Mouse (Mus musculus): ENCODE measurements at regions not wholly inside any gene's neighbourhood (a gene's known extent, or its start where the extent isn't known, plus 50 kb on each side); places are given as distances from the start of the nearest gene placed in this dataset.

GRCm38 (mm10) chr3:52422826-52423225 is 154.7 kb downstream of the Foxo1 start:
- no peak for TF ChIP-seq CTCF (IDR thresholded peaks at IDR 0.05; ENCODE audit: low read depth, low read length)
- TF ChIP-seq POLR2A (IDR thresholded peaks at IDR 0.05; ENCODE audit: extremely low read depth, insufficient read depth, low read length): no peak
